Mouse (Mus musculus) G1E (cell line): Measurements from ENCODE around the gene Kcnip1.

Experiments used
- CTCF ChIP-seq: IDR thresholded peaks from 2 replicates; pipeline ENCODE4 v1.5.1; 2012; ENCODE audit warnings: low read depth, low read length, inconsistent platforms, mixed read lengths
- GATA1 ChIP-seq: IDR thresholded peaks from 2 replicates; pipeline ENCODE4 v1.6.1; 2012; ENCODE audit warnings: borderline replicate concordance, low read length, inconsistent platforms, mixed read lengths
- GATA2 ChIP-seq: IDR thresholded peaks from 2 replicates; pipeline ENCODE4 v1.6.1; 2012; ENCODE audit warnings: low read depth, low read length, inconsistent platforms, borderline replicate concordance
- TAL1 ChIP-seq: conservative IDR thresholded peaks from 2 replicates; pipeline ENCODE4 v1.6.1; 2012; ENCODE audit warnings: low read depth, low read length, inconsistent platforms, mixed read lengths

DNA sequence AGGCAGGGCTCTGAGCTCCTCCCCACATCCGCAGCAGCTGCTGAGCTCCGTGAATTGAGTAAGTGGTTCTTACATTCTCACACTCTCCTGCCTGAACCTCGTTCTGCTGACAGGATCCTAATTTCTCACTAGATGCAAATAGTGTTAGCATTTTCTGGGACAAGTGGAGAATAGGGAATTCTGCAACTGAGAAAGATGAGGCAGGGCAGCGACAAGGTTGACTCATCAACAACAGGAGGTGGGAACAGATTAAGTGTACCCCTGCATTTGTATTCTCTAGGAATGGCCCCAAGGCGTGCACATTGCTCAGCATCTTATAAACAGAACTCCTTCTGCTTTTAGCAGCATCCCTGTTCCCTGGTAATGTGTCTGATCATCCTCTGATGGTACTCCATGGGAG is 47.1 kb upstream of the Kcnip1 start:
- TF ChIP-seq CTCF (no peak), GATA2 (no peak), GATA1 (no peak), TAL1 (no peak)
